Mouse (Mus musculus) embryonic facial prominence, embryonic 10.5 days (tissue): ENCODE results near the gene Ccnt2. TPM values are rescaled to one million over a fixed set of nuclear protein-coding genes. Genes with fewer than 3 reads are reported as not detected.

Source experiments
- DNase-seq: peaks from one replicate; pipeline ENCODE4 v3.0.0-alpha.2; 2017; ENCODE audit warnings: low spot score
- H3K27ac ChIP-seq: fragments of 300-500 bp; sonication (generic); replicated peaks from 2 replicates; pipeline ENCODE4 v1.5.1; 2016; ENCODE audit warnings: mild to moderate bottlenecking
- H3K27me3 ChIP-seq: fragments of 300-500 bp; sonication (generic); replicated peaks from 2 replicates; pipeline ENCODE4 v1.6.1; 2016; ENCODE audit warnings: low read depth, mild to moderate bottlenecking; ENCODE audit not compliant: poor library complexity, severe bottlenecking
- H3K36me3 ChIP-seq: fragments of 300-500 bp; sonication (generic); replicated peaks from 2 replicates; pipeline ENCODE4 v1.6.1; 2016; ENCODE audit warnings: mild to moderate bottlenecking, moderate library complexity
- H3K4me1 ChIP-seq: fragments of 300-500 bp; sonication (generic); 2 replicates; pipeline ENCODE4 v1.6.1; 2016
- H3K4me3 ChIP-seq: fragments of 300-500 bp; sonication (generic); 2 replicates; pipeline ENCODE4 v1.5.1; 2016; ENCODE audit warnings: mild to moderate bottlenecking, moderate library complexity
- H3K9me3 ChIP-seq: fragments of 300-500 bp; sonication (generic); 2 replicates; pipeline ENCODE4 v1.6.1; 2016; ENCODE audit warnings: mild to moderate bottlenecking
- WGBS: fragments of 180-500 bp; shearing (Covaris S2); methylation state at CpG from one replicate; pipeline ENCODE4 v1.1.7; 2016; 5-methylcytosine and 5-hydroxymethylcytosine counted together
- polyA plus RNA-seq: library from polyadenylated mRNA; unstranded; fragments of >200 nt; fragmentation: Nextera tagmentation; extraction: Ambion mirVana; gene quantifications from 2 replicates; pipeline ENCODE4 v1.2.1, GENCODE M21; 2016

Ccnt2 gene
- polyA plus RNA-seq, 1 experiment from 2014 or later, result 102 TPM

DNA sequence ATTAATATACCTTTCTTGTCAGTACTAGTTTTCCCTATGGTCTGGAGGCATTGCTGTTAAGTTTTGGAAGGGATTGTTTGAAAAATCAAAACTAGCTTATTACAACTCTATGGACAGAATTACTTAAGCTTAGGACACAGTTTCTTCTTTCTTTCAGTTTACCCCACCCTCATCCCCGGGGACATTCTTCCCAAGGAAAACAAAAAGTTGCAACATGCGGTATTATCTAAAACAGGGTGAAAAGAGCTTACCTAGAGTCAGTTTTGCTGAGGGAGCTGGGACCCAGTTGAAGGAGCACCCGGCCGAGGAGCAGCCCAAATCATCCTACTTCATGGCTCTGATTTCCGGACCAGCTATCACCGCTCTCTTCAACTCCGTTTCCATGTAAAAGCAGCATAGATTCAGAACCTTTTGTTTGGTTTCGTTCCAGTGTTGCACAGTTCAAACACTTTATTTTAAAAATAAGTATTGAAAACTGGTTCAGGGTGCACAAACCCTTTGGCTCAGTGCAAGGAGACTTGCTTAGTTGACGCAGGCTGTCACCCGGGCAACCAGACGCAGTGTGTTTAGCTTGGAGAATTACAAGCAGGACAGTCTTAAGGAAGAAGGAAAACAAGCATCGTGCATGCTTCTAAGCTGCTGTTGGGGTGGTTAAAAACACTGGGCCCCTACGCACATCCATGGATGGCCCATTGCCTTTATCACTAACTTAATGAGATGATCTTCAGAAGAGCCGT lies 80.7 kb downstream of the Ccnt2 start, which contains the start of gene Map3k19:
TSS of gene Map3k19 (minus strand) at position 546 of the 737 bp plus-strand sequence.
- no peak within 1 kb of the TSS for H3K27ac ChIP-seq
- no peaks in the 10 kb centered on the region for H3K36me3 ChIP-seq
- no peak within 1 kb of the TSS for H3K4me3 ChIP-seq
- DNase-seq, result no peak
- H3K27me3 ChIP-seq, result no peaks in the 10 kb centered on the region
- 83% methylated on average over 14 of the region's 14 CpGs for WGBS
- no peaks in the 10 kb centered on the region for H3K4me1 ChIP-seq
- peaks cover 14% of the 10 kb centered on the region for H3K9me3 ChIP-seq

Other genes with a start within 250 kb of the Ccnt2 start
- gene Tmem163, start 94.6 kb upstream of the Ccnt2 start, polyA plus RNA-seq, result 3.0 and 4.2 TPM in 2 replicates
- gene Acmsd, start 44.8 kb upstream of the Ccnt2 start, polyA plus RNA-seq, result 0.11 and 0.22 TPM in 2 replicates
- gene Map3k19, start 80.9 kb downstream of the Ccnt2 start, polyA plus RNA-seq, result 0.02 and 0.05 TPM in 2 replicates
- gene Rab3gap1, start 94.6 kb downstream of the Ccnt2 start, polyA plus RNA-seq, result 17.5 and 17.9 TPM in 2 replicates